Mouse (Mus musculus) testis, adult 2 months (tissue): ENCODE data around the gene Bdkrb2.

Source experiments
- CTCF ChIP-seq: fragments of 200-500 bp; IDR thresholded peaks from 2 replicates; pipeline ENCODE4 v1.5.1; 2012; ENCODE audit warnings: low read depth, mild to moderate bottlenecking, inconsistent platforms, low read length, moderate library complexity; ENCODE audit not compliant: control insufficient read depth, insufficient read depth, insufficient replicate concordance
- POLR2A ChIP-seq: fragments of 200-500 bp; IDR thresholded peaks from 2 replicates; pipeline ENCODE4 v1.6.1; 2012; ENCODE audit warnings: low read depth, mild to moderate bottlenecking, inconsistent platforms, low read length, moderate library complexity; ENCODE audit not compliant: control insufficient read depth

- no peak for TF ChIP-seq CTCF
- TF ChIP-seq POLR2A: no peak
Measured at GRCm38 (mm10) chr12:105574356-105574755, 11.3 kb downstream of the Bdkrb2 start.
